Mouse (Mus musculus) cerebellum, adult 11 months (tissue): ENCODE measurements around the gene Tuba1a.

Experiments used
- DNase-seq: peaks from one replicate; pipeline ENCODE4 v3.0.0; 2022

Tuba1a gene

DNA sequence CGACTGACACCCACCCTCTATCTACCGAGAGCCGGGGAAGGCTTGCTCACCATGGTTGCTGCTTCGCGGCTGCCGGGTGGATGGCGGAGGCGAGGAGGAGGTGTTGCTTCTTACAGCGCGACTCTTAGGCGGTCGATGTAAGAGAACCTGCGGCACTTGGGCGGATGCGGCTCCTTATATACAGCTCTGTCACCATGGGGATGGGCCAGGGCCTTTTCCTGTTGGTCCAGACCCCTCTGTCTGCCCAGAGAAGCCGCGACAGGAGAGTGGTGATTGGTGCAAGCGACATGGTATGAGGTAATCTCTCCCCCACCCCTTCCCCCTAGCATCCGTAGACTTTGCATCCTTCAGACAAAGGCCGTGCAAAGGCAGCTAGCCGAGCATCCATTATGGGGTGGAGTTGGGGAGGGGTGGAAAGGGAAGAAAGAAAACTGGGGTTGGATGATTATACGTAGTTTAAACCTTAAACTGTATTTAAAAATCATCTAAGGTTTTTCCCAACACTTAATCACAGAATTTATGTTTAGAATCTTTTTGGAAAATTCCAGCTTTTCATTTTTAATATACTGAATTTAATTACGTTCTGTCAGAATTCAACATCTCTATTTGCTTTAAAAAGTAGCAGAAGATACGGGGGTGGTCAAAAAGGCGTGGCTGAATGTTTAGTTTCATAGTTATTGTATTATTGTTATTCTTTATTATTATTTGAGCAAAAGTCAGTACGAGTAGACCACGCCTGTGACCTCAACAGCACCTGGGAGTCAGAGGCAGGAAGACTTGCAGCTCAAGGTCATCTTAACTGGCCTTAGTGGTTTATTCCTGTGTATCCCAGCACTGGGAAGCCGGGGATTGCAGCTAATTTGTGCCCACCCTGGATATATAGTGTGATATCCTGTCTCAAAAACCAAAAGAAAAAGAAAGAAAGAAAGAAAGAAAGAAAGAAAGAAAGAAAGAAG lies at the start of gene Tuba1a, which contains the start of gene Gm49450:
Gene Tuba1a (minus strand): TSS at position 303 of the 956 bp plus-strand sequence.
Gene Gm49450 (minus strand): TSS at position 151 of the 956 bp plus-strand sequence.
- peak; percentile 97 for DNase-seq

DNA sequence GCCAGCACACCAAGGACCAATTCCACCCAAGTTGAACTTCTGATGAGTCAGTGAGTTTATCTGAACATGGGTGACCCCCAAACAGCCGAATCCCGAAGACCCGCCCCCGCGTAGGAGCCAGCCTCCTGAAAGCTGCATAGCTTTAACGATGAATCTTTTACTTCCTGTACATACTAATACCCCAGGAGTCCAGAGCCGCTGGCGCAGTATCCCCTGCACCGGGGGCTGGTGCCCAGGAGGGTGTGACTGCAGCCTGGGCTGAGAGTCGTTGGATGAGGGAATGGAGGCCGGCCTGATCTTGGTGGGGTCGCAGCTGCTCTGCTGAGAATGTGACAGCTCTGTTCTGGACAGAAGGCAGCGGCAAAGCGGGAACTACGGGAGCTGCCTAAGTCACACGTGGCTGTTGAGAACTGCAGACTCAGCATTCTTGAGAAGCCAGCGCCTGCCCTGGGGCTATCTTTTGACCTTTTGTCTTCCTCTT lies 48.0 kb upstream of the Tuba1a start:
- no peak for DNase-seq

DNA sequence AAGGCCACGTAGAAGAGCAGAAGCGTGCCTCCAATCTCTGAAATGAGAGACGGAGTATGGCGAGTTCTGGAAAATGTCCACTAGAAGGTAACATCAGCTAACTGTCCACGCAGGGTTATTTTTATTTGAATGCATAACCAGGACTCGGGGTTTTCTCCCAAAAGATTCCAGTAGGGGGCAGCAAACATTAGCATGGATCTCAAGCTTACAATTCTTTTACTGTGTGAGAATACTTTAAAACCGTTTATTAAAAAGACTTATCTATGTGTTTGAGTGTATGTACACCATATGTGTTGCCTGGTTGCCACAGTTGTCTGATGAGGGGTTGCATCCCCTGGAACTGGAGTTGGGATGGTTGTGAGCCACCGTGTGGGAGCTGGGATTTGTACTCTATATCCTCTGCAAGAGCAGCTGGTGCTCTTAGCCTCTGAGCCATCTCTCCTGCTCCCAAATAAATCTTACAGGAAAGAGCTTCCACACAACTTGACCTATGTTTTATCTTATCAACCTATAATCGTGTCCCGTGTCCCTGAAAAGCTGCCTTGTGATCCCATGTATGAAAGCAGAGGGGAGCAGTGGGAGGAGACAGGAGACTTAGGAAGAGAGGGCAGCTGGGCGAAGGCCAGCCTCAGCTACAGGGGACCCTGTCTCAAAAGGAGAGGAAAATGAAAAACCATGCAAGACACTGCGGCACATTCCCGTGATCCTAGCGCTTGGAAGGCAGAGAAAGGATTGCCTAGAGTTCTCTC lies 47.2 kb upstream of the Tuba1a start:
- no peak for DNase-seq

DNA sequence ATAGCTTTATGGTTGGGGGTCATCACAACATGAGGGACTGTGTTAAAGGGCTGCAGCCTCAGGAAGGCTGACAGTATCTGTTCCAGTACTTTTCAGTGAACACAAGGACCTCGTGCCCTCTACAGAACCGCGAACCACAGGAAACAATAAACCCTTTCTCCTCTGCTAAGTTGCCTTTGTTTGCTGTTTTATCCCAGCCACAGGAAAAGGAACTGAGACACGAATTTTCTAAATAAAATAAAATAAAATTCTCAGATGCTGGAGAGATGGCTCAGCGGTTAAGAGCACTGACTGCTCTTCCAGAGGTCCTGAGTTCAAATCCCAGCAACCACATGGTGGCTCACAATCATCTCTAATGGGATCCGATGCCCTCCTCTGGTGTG lies 45.3 kb upstream of the Tuba1a start:
- no peak for DNase-seq

DNA sequence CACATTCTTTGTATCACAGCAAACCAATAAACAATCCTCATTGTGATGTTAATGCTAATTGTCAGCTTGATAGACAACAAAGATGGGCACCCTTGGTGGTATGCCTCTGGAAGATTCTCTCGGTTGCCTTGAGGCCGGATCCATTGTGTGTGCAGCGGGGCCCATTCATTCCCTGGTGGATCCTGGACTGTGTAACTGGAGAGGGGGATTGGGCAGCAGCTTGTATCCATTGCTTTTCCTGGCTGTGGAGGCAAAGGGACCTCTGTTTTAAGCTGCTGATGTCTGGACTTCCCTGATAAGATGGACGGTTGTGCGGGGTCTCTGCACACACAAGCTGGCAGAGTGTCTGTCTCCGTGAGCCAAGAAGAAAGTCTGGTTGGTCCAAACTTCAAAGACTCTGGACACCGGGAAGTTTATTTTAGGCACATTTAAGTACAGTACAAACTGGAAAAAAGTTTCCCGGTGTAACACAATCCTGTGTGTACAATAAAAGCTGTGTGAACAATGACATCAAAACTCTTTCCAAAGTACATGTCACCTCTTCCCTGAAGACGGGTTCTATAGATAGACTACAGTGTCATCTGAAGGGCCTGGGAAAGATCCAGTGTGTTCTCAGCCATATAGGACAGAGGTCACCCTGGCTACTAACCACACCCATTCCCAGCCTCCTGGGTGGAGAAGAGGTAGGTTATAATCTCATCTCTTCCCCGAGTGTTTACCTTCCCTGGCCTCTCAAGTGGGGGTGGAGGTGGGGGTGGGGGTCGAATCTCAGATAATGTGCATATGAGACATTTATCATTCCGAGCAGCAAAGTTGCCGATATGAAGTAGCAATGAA lies 44.7 kb upstream of the Tuba1a start:
- no peak for DNase-seq

DNA sequence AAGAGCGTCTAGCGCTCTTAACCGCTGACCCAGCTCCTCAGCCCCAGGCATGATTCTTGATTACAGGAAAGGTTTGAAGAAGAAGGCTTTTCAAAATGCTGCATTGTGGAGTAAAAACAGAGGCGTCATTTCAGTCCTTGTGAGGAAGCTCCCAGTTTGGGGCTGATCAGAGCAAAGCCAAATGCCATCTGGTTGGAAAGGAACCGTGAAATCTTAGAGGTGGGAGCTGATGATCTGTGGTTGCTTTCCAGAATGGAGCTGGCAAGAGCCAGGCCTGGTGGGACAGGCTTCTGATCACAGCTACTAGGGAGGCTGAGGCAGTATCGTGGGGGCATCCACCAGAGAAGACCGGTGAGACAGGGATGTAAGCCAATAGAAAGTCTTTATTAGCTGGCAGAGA lies 43.3 kb upstream of the Tuba1a start:
- no peak for DNase-seq

DNA sequence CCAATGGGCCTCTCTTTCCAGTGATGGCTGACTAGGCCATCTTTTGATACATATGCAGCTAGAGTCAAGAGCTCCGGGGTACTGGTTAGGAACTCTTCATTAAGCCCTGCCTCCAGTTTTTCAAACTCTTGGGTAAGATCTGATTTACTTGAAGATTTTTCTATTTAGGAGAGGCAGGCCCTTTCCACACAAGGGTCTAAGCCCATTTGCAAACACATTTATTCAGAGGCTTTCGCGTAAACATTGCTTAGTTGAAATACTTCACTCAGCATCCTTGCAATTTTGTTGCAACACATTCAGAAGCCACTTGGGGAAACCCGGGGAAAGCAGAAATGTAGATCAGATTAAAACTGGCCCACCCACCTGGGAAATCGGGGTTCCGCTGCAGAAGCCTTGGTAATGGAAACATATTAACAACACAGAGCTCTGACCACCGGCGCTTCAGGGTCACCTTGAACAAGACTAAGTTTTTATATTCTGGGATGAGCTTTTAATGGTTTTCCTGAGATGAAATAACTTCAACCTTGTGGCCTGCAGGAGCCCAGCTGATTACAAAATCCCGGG lies 41.5 kb upstream of the Tuba1a start:
- DNase-seq = no peak

DNA sequence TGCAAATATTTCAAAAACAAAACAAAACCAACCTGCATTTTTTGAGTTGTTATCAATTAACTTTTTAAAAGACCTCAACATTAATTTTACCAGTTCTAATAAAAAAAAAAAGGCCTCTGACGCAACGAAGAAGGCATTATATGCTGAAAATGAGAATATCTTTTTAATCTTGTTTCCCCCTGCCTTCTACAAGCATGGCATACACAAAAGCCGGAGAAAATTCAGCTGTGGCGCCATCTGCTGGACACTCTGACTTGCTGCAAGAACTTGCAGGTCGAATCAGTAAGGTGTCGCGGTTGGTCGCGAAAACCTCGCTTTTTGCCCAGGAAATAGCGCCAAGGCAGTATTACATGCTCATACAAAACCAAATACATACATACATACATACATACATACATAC lies 40.4 kb upstream of the Tuba1a start:
- DNase-seq = peak; percentile 80

DNA sequence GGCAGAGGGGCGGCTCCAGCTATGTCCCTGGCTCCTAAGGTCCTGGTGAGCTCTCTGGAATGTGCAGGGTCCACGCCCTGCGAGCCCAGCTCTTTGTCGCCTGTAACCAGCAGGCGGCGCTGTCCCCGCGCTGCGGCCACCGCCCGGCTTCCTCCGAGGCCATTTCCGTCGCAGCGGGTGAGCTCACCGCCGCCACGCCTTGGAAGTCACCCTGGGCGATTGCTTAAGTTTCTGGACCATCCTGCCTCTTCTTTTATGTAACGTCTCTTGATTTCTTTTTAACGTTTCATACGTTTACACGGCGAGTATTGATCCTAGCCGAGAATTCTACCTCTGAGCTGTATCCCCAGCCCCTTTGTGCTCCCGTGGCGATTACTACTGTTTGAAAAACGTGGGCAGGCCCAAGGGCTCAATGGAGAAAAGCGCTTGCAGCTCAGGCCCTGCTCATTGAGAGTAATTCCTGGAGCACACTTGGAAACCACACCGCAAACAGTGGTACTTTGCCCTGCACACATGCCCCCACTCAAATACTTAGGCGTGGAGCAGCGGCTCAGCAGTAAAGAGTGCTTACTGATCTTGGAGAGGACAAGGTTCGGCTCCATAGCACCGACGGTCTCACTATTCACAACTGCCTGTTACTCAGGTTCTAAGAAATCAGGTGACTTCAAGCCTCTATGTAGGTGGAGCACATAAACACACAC lies 39.7 kb upstream of the Tuba1a start:
- peak; percentile 92 for DNase-seq

DNA sequence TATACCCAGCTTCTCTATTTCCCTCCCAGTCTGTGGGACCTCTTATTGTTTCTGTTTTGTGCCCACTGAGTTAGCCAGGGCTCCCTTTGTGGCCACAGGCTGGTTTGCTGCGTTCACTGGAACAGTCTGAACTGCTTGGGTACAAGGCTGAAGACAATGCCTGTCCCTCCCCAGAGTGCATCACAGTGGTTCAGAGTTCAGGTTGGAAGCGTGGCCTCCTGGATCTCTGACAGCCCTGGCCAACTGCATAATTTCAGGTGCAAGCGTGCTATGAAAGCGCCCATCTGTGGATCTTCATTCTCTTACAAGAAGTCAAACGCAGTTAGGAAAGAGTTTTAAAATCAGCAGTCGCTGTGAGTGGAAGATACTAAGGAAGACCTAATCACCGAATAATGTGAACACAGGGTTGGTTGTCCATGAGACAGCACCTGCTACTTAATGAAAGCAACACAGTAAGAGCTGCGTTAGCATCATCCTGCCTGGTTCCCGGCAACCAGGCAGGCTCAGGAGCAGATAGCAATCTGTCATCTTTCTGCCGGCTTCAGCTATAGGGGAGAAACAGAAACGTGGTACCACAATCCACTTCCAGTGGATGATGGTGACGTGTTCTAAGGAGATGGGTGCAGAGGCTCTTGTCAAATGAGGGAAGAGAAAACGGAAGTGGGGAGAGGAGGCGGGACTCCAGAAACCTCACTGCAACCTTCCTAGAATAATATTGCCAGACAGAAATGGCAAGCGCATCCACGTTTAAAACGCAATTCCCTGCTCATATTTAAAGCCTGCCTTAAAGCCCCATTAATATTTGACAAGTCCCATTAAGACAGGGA lies 38.8 kb upstream of the Tuba1a start:
- peak; percentile 63 for DNase-seq

DNA sequence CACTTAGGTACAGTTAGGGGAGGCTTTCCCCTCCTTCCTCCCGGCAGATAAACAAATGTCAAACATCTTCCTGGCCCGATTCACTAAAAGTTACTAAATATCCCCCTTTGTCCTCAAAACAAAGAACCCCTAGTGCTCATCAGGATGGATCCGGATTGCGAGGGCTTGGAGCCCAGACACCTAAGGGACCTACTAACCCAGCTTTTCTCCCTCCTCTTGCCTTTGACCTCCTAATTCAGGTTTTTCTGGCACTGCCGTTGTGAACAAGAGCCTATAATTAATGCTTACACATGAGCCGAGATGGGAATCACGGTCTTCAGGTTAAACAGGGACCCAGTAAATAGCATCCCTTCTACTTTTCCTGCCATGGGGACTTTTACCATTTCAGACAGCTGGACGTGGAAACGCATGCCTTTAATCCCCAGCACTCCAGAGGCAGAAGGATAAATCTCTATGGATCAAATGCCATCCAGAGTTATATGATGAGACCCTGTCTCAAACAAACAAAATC lies 38.1 kb upstream of the Tuba1a start:
- no peak for DNase-seq

DNA sequence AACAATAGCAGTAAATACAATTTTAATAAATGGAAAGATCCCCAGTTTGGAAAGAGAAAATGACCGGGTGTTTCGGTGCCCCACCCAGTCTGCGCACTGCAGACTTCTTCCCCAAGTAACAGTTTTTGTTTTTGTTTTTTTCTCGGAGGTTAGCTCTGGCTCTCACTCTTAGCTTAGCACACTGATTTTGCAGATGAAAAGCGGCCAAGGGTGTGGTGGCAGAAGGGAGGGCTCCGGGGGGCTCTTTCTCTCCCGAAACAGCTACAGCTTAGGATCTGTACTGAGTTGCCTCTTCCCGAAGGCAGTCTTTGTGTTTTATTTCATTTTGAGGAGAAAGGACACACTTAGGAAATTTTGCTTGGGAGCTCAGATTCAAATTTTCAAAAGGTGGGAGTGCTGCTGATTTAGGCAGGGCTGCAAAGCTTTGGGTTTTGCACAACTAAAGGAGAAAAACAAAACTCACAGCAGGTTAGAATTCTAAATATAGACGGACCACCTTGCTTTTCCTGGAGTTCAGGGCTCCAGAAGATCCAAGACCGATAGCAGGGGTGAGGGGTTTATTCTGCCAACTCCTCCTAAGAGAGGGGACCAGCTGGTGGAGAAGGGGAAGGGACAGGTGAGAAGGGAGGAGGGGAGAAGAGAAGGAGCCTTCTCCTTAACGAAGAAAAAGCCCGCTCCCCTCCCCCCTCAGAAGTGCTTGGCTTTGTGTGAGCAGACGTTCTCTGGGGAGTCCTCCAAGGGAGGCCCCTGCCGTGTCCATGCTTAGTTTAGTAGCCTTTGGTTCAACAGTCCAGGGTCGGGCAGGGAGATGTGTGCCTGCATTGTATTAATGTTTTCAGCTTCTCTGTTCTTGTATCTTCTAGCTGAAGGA lies 37.4 kb upstream of the Tuba1a start:
- DNase-seq = no peak

DNA sequence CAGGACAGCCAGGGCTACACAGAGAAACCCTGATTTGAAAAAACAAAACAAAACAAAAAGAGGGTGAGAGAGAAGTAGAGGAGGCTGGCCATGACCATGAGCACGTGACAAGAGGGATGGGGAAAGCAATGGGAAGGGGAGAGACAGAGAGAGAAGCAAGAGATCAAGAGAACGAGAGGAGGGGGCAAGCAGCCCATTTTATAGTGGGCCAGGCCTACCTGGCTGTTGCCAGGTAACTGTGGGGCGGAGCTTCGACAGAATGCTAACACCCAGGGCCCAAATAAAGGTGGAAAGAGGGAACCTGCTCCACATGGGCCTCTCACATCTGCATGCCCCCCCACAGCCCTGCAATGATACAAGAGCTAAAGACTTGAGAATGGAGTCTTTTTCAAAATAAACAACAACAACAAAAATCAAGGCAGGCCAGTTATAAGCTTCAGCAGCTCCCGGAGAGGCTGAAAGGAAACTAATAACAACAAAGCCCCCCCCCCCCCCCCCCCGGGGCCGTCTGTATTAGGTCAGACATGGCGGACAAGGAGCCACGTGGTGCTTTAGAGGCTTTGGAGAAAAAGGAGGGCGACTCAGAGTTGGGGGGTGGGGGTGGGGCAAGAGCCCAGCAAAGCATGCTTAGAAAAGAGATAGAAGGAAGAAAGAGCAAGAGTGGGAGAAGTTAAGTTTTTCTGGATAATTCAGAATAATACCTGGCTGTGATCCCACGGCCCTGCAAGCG lies 36.4 kb upstream of the Tuba1a start:
- DNase-seq = no peak

DNA sequence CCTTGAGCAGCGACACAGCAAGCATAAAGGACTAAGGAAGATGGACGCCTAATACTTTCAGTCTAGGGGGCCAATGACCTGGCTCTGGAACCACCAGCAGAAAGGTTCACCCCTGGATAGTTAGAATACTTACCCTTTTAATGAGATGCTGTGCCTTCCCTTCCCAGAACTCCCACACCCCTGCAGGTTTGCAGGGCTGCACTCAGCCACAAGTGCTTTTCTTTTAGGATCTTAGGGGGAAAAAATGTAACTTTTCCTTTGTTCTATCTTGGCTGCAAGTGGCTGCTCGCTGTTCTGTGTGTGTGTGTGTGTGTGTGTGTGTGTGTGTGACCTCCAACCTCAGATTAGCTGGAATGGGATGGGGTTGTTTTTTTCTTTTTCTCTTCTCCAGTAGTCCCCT lies 35.3 kb upstream of the Tuba1a start:
- DNase-seq = no peak

DNA sequence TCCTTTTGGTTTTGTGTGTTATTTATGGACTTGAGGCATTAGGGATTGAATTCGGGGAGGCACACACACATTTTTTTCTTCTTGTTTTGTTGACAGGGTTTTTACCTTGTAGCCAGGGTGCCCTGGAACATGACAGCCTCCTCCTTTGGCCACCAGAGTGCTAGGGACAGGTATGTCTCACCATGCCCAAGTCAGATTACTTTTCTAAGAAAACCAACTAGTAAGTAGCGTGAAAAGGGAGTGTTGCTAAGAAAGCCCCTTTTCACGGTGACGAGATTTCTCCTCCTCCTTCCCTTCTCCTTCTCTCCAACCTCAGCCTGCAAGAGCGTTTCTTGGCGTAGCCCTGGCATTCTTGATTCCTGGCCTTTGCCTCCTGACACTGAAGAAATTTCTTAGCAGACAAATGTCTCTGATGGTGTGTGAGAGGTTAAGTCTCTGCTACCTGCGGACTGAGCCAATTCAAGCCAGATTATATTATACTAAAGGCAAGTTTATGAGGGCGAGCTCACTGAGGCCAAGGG lies 34.2 kb upstream of the Tuba1a start:
- DNase-seq = no peak

DNA sequence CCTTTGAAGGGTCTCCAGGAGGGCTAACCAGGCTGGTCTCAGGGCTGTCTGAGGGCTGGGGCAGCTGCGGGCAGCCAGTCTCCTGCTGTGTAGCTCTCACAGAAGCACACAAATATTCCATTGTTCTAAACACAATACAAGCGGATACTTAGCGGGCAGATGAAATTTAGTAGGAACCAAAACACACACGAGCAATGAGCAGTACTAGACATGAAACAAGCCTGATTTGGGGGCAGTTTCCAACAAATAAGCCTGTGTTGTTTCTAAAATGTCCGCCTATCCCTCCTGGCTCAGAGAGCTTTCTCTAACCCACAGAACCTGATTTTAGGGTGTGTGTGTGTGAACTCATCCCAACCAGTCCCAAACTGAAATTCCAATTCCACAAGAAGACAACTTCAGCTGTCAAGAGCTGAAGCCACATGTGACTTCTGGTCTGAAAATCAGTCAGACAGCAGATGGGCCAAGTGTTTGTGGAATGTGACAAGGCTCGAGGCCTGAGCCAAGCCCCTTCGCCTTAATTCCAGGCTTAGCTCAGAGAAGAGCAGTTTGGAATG lies 33.7 kb upstream of the Tuba1a start:
- no peak for DNase-seq

DNA sequence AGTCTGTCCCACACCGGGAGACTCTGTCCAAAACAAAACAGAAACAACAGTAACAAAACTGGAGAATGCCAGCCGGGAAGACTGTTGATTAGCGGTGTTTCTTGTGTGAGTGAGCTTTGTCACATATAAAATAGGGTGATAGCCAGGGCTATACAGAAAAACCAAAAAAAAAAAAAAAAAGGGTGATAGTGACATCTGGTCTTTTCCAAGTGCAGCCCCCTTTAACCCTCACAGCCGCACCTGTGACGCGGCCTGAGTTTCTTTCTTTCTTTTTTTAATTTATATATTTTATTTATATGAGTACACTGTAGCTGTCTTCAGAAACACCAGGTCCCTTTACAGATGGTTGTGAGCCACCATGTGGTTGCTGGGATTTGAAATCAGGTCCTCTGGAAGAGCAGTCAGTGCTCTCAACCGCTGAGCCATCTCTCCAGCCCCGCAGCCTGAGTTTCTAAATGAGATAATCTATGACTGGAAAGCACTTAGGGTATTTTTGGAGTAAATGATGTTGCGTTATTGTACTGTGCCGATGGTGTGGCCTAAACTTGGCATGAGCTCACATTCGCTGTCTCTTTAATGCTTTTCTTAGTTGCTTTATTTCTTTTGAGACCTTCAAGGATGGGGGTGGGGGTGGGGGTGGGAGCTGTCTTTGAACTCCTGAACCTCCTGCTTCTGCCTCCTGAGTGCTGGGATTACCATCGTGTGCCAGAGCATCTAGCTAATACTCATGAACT lies 32.6 kb upstream of the Tuba1a start:
- DNase-seq = no peak
